Mouse (Mus musculus): ENCODE measurements around the gene Tmem210.
"Not testable (repeated sequence)": the region's sequence is repeated elsewhere in the genome, so short reads cannot be mapped to it uniquely, and the experiment has no call there.

GRCm38 (mm10) chr2:25256443-25257109 is 31.4 kb upstream of the Tmem210 start:
- TF ChIP-seq CTCF (IDR thresholded peaks at IDR 0.05; ENCODE audit: extremely low read depth, insufficient read length, insufficient replicate concordance, low read depth, low read length); POLR2A (IDR thresholded peaks at IDR 0.05; ENCODE audit: low read depth, low read length): not testable (repeated sequence)
